Mouse (Mus musculus): ENCODE measurements around the gene Tdrd7. TPM values are rescaled to one million over a fixed set of nuclear protein-coding genes. Genes with fewer than 3 reads are reported as not detected.

The Tdrd7 gene
- polyA plus RNA-seq, 1 experiment = 19.1 TPM

DNA sequence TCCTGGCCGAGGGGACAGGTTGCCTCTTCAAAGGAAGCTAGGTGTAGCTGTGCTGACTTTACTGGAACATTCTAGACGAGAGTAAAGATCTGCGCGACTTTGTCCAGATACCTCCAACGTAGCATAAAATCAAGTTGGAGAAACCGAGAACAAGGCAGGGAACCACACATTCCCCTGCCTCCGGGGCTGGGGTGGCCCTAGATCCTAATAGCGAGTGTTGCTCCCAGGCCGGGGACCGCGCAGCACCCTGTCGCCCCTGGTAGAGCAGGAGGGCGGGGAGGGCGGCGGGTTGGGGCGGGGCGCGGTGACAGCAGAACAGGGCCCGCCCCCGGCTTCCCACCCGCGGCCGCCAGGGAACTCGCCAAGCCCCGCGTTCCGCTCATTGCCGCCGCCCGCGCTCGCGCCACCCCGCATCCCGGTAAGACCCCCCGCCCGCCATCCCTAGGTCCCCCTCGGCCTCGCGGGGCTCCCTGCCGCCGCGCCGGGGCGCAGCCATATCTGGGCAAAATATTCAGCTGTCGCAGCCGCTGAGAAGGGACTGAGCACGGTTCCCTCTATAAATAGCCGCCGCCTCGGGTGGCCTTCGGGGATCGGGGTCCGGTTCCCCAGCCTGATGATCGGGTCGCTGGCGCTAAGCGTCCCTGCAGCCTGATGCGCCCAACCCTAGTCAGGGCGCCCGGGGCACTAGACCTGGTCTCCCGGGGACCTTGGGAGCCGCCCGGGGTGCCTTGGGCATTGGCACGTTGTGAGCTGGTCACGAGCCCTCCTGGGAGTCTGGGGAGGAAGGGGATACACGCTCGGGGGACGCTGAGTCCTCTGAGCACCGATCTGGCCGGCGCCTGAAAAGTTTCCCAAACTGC, 74.0 kb downstream of the Tdrd7 start, which contains the start of gene Tmod1:
TSS of gene Tmod1 (plus strand) at position 44 of the 860 bp plus-strand sequence.
- WGBS = 1% methylated on average over 72 of the region's 72 CpGs
- TF ChIP-seq POLR2A (IDR thresholded peaks at IDR 0.05; ENCODE audit: borderline replicate concordance, extremely low read depth, low read depth, low read length) (peak; percentile 52; the same call in 1 of the 2 replicates), CTCF (IDR thresholded peaks at IDR 0.05; ENCODE audit: insufficient read depth, low read length) (no peak)

DNA sequence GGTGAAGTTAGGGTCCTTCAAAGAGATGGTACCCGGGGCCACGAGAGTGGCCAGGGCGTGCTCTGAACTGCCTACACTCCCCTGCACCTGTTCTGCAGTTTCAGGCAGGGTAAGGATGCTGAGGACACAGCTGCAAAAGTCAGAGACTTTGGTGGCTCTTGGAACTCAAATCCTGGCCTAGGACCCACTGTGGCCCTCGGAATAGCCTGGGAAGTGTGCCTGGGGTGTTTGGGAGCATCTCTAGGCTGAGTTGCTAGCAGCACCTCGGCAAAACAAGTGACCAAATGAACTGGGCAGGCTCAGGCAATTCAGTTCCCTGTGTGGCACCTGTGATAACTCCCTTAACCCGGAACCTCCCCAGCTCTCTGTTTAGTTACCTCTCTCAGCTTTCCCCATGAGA, 74.8 kb downstream of the Tdrd7 start:
- H3K4me3 ChIP-seq (replicated peaks; ENCODE audit: extremely low read depth, low read depth, low read length) = peak overlapping the region; percentile 61
- TF ChIP-seq POLR2A (IDR thresholded peaks at IDR 0.05; ENCODE audit: borderline replicate concordance, extremely low read depth, low read depth, low read length) (no peak), CTCF (IDR thresholded peaks at IDR 0.05; ENCODE audit: insufficient read depth, low read length) (no peak)
- no peak for DNase-seq
- 23% methylated on average over 6 of the region's 6 CpGs for WGBS
- H3K4me1 ChIP-seq (ENCODE audit: control insufficient read depth, insufficient read depth, low read length) = no peaks in the 10 kb centered on the region; the same call in none of the 2 replicates

More for the DNA sequence above, 74.0 kb downstream of the Tdrd7 start, which contains the start of gene Tmod1:
- peak within 1 kb of the TSS; percentile 79 for H3K4me3 ChIP-seq (replicated peaks; ENCODE audit: extremely low read depth, low read depth, low read length)
- peak; percentile 71 for DNase-seq
- H3K4me1 ChIP-seq (ENCODE audit: control insufficient read depth, insufficient read depth, low read length) = no peaks in the 10 kb centered on the region; the same call in none of the 2 replicates

DNA sequence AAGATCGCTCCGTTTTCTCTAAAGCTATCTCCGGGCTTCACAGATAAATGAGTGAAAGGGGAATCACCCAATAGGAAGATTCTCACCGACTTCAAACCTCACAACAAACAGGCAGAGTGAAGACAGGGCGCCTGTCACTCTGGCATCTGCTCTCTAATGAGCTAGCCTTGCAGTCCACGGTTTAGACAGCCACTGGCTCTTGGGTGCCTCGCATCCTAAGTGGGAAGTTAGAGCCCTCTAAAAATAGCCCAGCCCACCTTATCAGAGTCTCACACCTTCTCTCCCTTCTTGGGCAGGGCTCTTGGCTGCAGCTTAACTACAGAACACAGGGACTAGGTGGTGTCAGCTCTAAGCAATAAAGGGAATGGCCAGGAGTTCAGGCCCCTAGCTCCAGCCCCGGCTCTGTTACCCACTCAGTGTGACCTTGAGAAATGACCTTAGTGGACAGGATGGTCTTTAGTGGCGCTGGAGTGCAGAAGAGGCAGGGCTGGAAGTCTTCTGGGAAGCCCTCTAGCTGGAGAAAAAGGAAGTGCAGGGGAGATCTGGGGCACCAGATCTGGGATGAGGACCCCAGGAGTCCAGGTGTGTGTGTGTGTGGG, 75.6 kb downstream of the Tdrd7 start:
- no peak for TF ChIP-seq POLR2A (IDR thresholded peaks at IDR 0.05; ENCODE audit: borderline replicate concordance, extremely low read depth, low read depth, low read length)
- peak; percentile 53 for TF ChIP-seq CTCF (IDR thresholded peaks at IDR 0.05; ENCODE audit: insufficient read depth, low read length)
- H3K4me3 ChIP-seq (replicated peaks; ENCODE audit: extremely low read depth, low read depth, low read length) = peak overlapping the region; percentile 49
- no peaks in the 10 kb centered on the region; the same call in none of the 2 replicates for H3K4me1 ChIP-seq (ENCODE audit: control insufficient read depth, insufficient read depth, low read length)
- DNase-seq = no peak
- WGBS = 17% methylated on average over 9 of the region's 9 CpGs

DNA sequence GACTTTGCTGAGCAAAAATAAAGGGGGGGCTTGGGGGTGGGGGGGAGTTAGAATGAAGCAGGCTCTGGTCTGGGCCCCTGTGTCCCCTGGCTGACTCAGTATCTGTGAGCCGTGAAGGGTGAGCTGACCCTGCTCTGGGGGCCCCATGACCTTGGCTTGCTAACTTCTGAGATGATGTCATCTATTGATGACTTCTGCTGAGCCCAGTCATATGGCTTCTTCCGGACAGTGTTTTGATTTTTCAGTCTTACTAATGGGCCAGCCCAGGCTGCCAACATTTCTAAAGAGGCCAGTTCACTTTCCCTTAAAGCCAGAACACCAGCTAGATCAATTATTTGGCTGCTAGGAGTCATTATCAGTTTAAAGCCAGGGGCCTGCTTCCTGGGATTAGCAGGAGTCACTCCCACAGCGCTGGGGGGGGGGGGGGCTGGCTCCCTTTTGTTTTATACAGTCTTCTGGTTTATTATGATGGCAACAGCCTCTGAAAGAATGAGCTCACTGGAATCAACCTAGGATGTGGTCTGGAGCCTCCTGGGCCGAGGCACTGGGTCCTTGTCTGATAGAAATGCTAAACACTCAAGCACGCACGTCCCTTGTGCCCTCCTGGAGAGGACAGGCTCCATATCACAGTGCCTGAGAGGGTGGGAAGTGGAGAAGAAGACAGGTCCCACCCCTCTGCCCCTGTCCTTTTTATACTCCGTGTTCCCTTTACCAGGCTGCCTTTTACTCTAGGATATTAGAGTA, 76.8 kb downstream of the Tdrd7 start:
- Histone ChIP-seq H3K4me1 (ENCODE audit: control insufficient read depth, insufficient read depth, low read length) (no peaks in the 10 kb centered on the region; the same call in none of the 2 replicates), H3K4me3 (replicated peaks; ENCODE audit: extremely low read depth, low read depth, low read length) (no peak overlapping the region)
- TF ChIP-seq POLR2A (IDR thresholded peaks at IDR 0.05; ENCODE audit: borderline replicate concordance, extremely low read depth, low read depth, low read length) (no peak), CTCF (IDR thresholded peaks at IDR 0.05; ENCODE audit: insufficient read depth, low read length) (no peak)
- no peak for DNase-seq
- 43% methylated on average over 7 of the region's 7 CpGs for WGBS

- DNase-seq = no peak
- no peaks in the 10 kb centered on the region; the same call in none of the 2 replicates for H3K4me1 ChIP-seq (ENCODE audit: control insufficient read depth, insufficient read depth, low read length)
- 54% methylated on average over 5 of the region's 5 CpGs for WGBS
- TF ChIP-seq POLR2A (IDR thresholded peaks at IDR 0.05; ENCODE audit: borderline replicate concordance, extremely low read depth, low read depth, low read length) (no peak), CTCF (IDR thresholded peaks at IDR 0.05; ENCODE audit: insufficient read depth, low read length) (no peak)
- no peak overlapping the region for H3K4me3 ChIP-seq (replicated peaks; ENCODE audit: extremely low read depth, low read depth, low read length)
Measured at GRCm38 (mm10) chr4:46042505-46042850, 77.3 kb downstream of the Tdrd7 start.

GRCm38 (mm10) chr4:46043361-46043760, 78.2 kb downstream of the Tdrd7 start:
- Histone ChIP-seq H3K4me3 (replicated peaks; ENCODE audit: extremely low read depth, low read depth, low read length) (no peak overlapping the region), H3K4me1 (ENCODE audit: control insufficient read depth, insufficient read depth, low read length) (no peaks in the 10 kb centered on the region; the same call in none of the 2 replicates)
- no peak for DNase-seq
- WGBS = 66% methylated on average over 8 of the region's 8 CpGs
- TF ChIP-seq POLR2A (IDR thresholded peaks at IDR 0.05; ENCODE audit: borderline replicate concordance, extremely low read depth, low read depth, low read length) (no peak), CTCF (IDR thresholded peaks at IDR 0.05; ENCODE audit: insufficient read depth, low read length) (no peak)

DNA sequence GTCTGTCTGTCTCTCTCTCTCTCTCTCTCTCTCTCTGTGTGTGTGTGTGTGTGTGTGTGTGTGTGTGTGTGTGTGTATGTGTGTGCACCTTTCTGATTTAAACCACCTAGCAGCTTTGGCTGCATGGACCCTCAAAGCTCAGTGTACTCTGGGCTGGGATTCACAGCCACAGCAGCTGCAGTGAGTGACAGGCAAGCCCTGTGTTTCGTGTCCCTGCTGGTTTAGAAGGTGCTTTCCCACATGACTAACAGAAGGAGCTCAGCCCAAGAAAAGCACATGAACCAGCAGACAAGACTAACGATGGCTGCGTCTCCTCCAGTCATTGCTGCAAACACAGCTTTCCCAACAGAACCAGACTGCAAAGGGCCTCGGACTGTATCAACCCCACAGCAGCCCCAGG, 82.8 kb downstream of the Tdrd7 start:
- WGBS = 62% methylated on average over 4 of the region's 4 CpGs
- TF ChIP-seq POLR2A (IDR thresholded peaks at IDR 0.05; ENCODE audit: borderline replicate concordance, extremely low read depth, low read depth, low read length) (no peak), CTCF (IDR thresholded peaks at IDR 0.05; ENCODE audit: insufficient read depth, low read length) (no peak)
- H3K4me3 ChIP-seq (replicated peaks; ENCODE audit: extremely low read depth, low read depth, low read length) = no peak overlapping the region
- no peaks in the 10 kb centered on the region; the same call in 1 of the 2 replicates for H3K4me1 ChIP-seq (ENCODE audit: control insufficient read depth, insufficient read depth, low read length)
- no peak for DNase-seq

DNA sequence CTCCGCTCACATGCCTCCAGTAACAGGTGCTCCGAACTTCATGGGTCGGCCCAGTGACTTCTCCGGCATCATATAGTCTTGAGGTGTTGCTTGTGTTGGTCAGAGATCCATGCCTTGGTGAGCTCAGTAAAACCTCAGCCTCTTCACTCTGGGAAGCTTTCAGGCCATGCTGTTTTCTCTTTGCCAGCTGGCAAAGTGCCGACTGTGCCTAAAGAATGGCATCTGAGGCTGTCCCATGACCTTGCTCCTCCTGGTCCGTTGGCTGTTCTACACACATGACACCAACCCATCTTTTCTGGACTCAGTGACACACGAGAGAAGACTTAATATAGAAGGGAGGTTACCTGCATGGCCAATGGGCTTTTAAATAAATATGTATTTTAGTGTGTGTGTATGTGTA, 83.3 kb downstream of the Tdrd7 start:
- no peaks in the 10 kb centered on the region; the same call in 1 of the 2 replicates for H3K4me1 ChIP-seq (ENCODE audit: control insufficient read depth, insufficient read depth, low read length)
- no peak overlapping the region for H3K4me3 ChIP-seq (replicated peaks; ENCODE audit: extremely low read depth, low read depth, low read length)
- no peak for DNase-seq
- TF ChIP-seq POLR2A (IDR thresholded peaks at IDR 0.05; ENCODE audit: borderline replicate concordance, extremely low read depth, low read depth, low read length) (no peak), CTCF (IDR thresholded peaks at IDR 0.05; ENCODE audit: insufficient read depth, low read length) (no peak)
- 82% methylated on average over 7 of the region's 7 CpGs for WGBS

Data from lung, adult 2 months (tissue).